Mouse (Mus musculus): ENCODE results near the gene Sync. TPM values are rescaled to one million over a fixed set of nuclear protein-coding genes. Genes with fewer than 3 reads are reported as not detected.

Sync gene
- total and polyA plus RNA-seq, 3 experiments = 0.16 TPM; not detected in 2

DNA sequence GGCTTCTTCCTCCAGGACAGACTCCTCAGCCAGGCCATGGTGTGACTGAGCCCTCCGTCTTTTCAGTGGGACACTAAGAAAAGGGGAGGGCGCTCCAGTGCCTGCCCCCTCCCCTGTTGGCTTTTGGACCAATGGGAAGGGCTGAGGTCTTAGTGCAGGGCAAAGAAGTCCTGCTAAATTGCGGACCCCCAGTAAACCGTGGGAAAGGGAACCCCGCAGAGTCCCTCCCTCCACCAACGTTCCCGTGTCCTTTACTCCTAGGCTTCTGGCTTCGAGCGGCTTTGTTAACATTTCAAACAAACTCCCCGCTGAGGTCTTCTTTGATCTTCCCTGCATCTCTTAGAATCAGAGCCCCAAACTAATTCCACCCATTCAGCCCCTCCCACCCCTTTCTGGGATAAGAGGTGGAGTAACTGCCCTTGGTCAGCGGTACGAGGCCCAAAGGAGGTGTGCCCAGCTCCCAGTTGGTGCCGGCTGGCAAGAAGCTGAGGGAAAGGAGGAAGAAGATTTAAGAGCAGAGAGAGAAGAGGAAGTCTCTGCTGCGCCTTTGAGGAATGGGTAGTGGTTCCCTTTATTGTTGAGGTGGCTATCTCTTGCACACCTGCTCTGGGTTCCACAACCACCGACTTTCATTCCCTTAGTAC lies 35.8 kb upstream of the Sync start:
- Histone ChIP-seq H3K4me2 (ENCODE audit: insufficient read depth, low read depth, poor library complexity, severe bottlenecking) (no peak overlapping the region), H3K27me3 (replicated peaks) (peaks cover 42% of the 10 kb centered on the region), H3K9ac (ENCODE audit: insufficient read depth, low read depth) (no peak overlapping the region), H3K4me3 (replicated peaks in 1 of 3; ENCODE audit: low read depth in 2 of 3, low read length in 2 of 3, poor library complexity in 1 of 3) (no peak overlapping the region), H3K79me2 (replicated peaks; ENCODE audit: control insufficient read depth, extremely low read depth, insufficient read depth, poor library complexity, severe bottlenecking) (no peaks in the 10 kb centered on the region), H3K9me3 (replicated peaks; ENCODE audit: low read length) (no peaks in the 10 kb centered on the region), H3K27ac (ENCODE audit: insufficient read depth, low read depth) (no peak overlapping the region), H3K4me1 (ENCODE audit: control insufficient read depth in 1 of 2, insufficient read depth in 2 of 2) (peaks cover 0 to 20% of the 10 kb centered on the region in 2 experiments; a peak in 3 of 4 replicates), H3K36me3 (replicated peaks in 1 of 2; ENCODE audit: control insufficient read depth in 1 of 2, insufficient read depth in 1 of 2, low read length in 1 of 2) (no peaks in the 10 kb centered on the region)
- dilution Hi-C loops (cut with MboI; ENCODE audit: extremely low pct_ligation_motif_present, extremely low pct_unique_long_range_greater_than_20kb, low sequenced_read_pairs) (no loop called here), in situ Hi-C loops (cut with MboI; ENCODE audit: low pct_ligation_motif_present, low pct_unique_long_range_greater_than_20kb, low sequenced_read_pairs) (no loop called here)
- no peak for DNase-seq (ENCODE audit: extremely low read depth)
- TF ChIP-seq IRF4 (IDR thresholded peaks at IDR 0.05; ENCODE audit: low read depth, low read length) (no peak), HCFC1 (IDR thresholded peaks at IDR 0.05; ENCODE audit: low read depth, low read length) (no peak)

DNA sequence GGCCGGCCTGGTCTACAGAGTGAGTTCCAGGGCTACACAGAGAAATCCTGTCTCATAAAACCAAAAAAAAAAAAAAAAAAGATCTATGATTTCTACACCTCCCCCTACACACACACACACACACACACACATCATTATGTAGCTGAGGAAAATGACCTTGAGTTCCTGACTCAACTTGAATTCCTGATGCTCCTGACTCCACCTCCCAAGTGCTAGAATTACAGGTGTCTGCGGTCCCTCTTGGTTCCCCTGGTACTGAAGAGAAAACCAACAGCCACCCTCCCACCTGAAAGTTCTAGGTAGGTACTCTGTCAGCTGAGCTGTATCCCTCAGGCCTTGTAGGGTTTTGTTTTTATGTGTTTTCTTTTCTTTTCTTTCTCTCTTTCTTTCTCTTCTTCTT lies 34.9 kb upstream of the Sync start:
- Histone ChIP-seq H3K9ac (ENCODE audit: insufficient read depth, low read depth) (no peak overlapping the region), H3K4me3 (replicated peaks in 1 of 3; ENCODE audit: low read depth in 2 of 3, low read length in 2 of 3, poor library complexity in 1 of 3) (no peak overlapping the region), H3K27ac (ENCODE audit: insufficient read depth, low read depth) (no peak overlapping the region), H3K4me2 (ENCODE audit: insufficient read depth, low read depth, poor library complexity, severe bottlenecking) (no peak overlapping the region), H3K9me3 (replicated peaks; ENCODE audit: low read length) (no peaks in the 10 kb centered on the region), H3K27me3 (replicated peaks) (peaks cover 34% of the 10 kb centered on the region), H3K79me2 (replicated peaks; ENCODE audit: control insufficient read depth, extremely low read depth, insufficient read depth, poor library complexity, severe bottlenecking) (no peaks in the 10 kb centered on the region), H3K36me3 (replicated peaks in 1 of 2; ENCODE audit: control insufficient read depth in 1 of 2, insufficient read depth in 1 of 2, low read length in 1 of 2) (no peaks in the 10 kb centered on the region), H3K4me1 (ENCODE audit: control insufficient read depth in 1 of 2, insufficient read depth in 2 of 2) (peaks cover 0 to 23% of the 10 kb centered on the region in 2 experiments; a peak in 3 of 4 replicates)
- no peak for DNase-seq (ENCODE audit: extremely low read depth)
- dilution Hi-C loops (cut with MboI; ENCODE audit: extremely low pct_ligation_motif_present, extremely low pct_unique_long_range_greater_than_20kb, low sequenced_read_pairs) = no loop called here
- TF ChIP-seq NRF1 (IDR thresholded peaks at IDR 0.05; ENCODE audit: low read depth, low read length) = no peak
- TF ChIP-seq USF1 (IDR thresholded peaks at IDR 0.05; ENCODE audit: low read depth, low read length) = no peak
- no peak for TF ChIP-seq POLR2A (IDR thresholded peaks at IDR 0.05; ENCODE audit: low read depth, low read length)
- no peak for TF ChIP-seq RCOR1 (conservative IDR thresholded peaks at IDR 0.05; ENCODE audit: low read depth, low read length)
- no peak for TF ChIP-seq TCF12 (IDR thresholded peaks at IDR 0.05; ENCODE audit: low read depth, low read length)
- no peak for TF ChIP-seq CHD2 (IDR thresholded peaks at IDR 0.05; ENCODE audit: low read length)
- no peak for TF ChIP-seq MXI1 (IDR thresholded peaks at IDR 0.05; ENCODE audit: low read depth, low read length)
- TF ChIP-seq CHD1 (IDR thresholded peaks at IDR 0.05; ENCODE audit: low read depth, low read length) = no peak
- in situ Hi-C loops (cut with MboI; ENCODE audit: low pct_ligation_motif_present, low pct_unique_long_range_greater_than_20kb, low sequenced_read_pairs) = no loop called here

DNA sequence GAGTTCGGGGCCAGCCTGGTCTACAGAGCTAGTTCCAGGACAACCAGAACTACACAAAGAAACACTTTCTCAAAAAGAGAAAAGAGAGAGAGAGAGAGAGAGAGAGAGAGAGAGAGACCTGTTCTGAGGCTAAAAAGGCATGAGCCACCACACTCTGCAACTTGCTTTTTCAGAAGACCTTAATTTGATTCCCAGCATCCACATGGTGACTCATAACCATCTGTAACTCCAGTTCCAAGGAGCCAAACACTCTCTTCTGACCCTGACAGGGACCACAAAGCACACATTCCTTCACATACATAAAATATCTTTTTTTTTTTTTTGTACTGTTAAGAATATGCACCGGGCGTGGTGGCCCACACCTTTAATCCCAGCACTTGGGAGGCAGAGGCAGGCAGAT lies 32.8 kb upstream of the Sync start:
- H3K27me3 ChIP-seq (replicated peaks) = peaks cover 16% of the 10 kb centered on the region
- H3K4me3 ChIP-seq (replicated peaks in 1 of 3; ENCODE audit: low read depth in 2 of 3, low read length in 2 of 3, poor library complexity in 1 of 3) = no peak overlapping the region
- TF ChIP-seq CHD1 (IDR thresholded peaks at IDR 0.05; ENCODE audit: low read depth, low read length) = no peak
- TF ChIP-seq ZMIZ1 (IDR thresholded peaks at IDR 0.05; ENCODE audit: low read depth, low read length) = no peak
- no peak for TF ChIP-seq MYC (IDR thresholded peaks at IDR 0.05; ENCODE audit: low read depth, low read length)
- peaks cover 0 to 29% of the 10 kb centered on the region in 2 experiments for H3K4me1 ChIP-seq (ENCODE audit: control insufficient read depth in 1 of 2, insufficient read depth in 2 of 2)
- H3K27ac ChIP-seq (ENCODE audit: insufficient read depth, low read depth) = no peak overlapping the region
- no peak overlapping the region for H3K9ac ChIP-seq (ENCODE audit: insufficient read depth, low read depth)
- H3K36me3 ChIP-seq (replicated peaks in 1 of 2; ENCODE audit: control insufficient read depth in 1 of 2, insufficient read depth in 1 of 2, low read length in 1 of 2) = no peaks in the 10 kb centered on the region
- no peak overlapping the region for H3K4me2 ChIP-seq (ENCODE audit: insufficient read depth, low read depth, poor library complexity, severe bottlenecking)
- no peak for DNase-seq (ENCODE audit: extremely low read depth)
- in situ Hi-C loops (cut with MboI; ENCODE audit: low pct_ligation_motif_present, low pct_unique_long_range_greater_than_20kb, low sequenced_read_pairs) = no loop called here
- H3K9me3 ChIP-seq (replicated peaks; ENCODE audit: low read length) = no peaks in the 10 kb centered on the region
- dilution Hi-C loops (cut with MboI; ENCODE audit: extremely low pct_ligation_motif_present, extremely low pct_unique_long_range_greater_than_20kb, low sequenced_read_pairs) = no loop called here
- no peaks in the 10 kb centered on the region for H3K79me2 ChIP-seq (replicated peaks; ENCODE audit: control insufficient read depth, extremely low read depth, insufficient read depth, poor library complexity, severe bottlenecking)

Data from CH12.LX (cell line).